Mouse (Mus musculus) heart, postnatal 0 days (tissue): ENCODE measurements at regions not wholly inside any gene's neighbourhood (a gene's known extent, or its start where the extent isn't known, plus 50 kb on each side); places are given as distances from the start of the nearest gene placed in this dataset.

Experiments
- CTCF ChIP-seq: IDR thresholded peaks from 2 replicates; pipeline ENCODE4 v1.5.1; 2016; ENCODE audit warnings: antibody characterized with exemption, control low read depth, low read depth
- EP300 ChIP-seq: IDR thresholded peaks from 2 replicates; pipeline ENCODE4 v1.6.1; 2016; ENCODE audit warnings: antibody characterized with exemption, low read depth

- no peak for TF ChIP-seq CTCF
- no peak for TF ChIP-seq EP300
These were observed 58.5 kb upstream of the Spry2 start for GRCm38 (mm10) chr14:105955082-105955481.
